ENCODE assay signal across 15 mouse cellular contexts in genomic region chr9:122339972-122340371, GRCm38 (mm10).
"Had no signal": no experiment of that assay in that cellular context is flagged by ENCODE, and none has a peak within 500 bp of the region (broad histone marks: within the 10 kb centered on the region; RNA-seq: fewer than 3 reads in every experiment).

No protein-coding gene starts in this region.

- H3K9ac ChIP-seq: lung, embryonic 14.5 days; midbrain, embryonic 12.5 days; neural tube, embryonic 12.5 days; stomach, embryonic 15.5 days had no signal

- H3K4me1 ChIP-seq: stomach, embryonic 15.5 days had no signal

- H3K4me3 ChIP-seq: midbrain, embryonic 10.5 days; midbrain, embryonic 12.5 days; neural tube, embryonic 12.5 days; stomach, embryonic 15.5 days had no signal

- H3K36me3 ChIP-seq: midbrain, embryonic 10.5 days; midbrain, embryonic 12.5 days; neural tube, embryonic 12.5 days; stomach, embryonic 15.5 days had no signal

- ATAC-seq: midbrain, embryonic 16.5 days had no signal

- H3K9me3 ChIP-seq: midbrain, embryonic 10.5 days; midbrain, embryonic 12.5 days; neural tube, embryonic 12.5 days; stomach, embryonic 15.5 days had no signal

- H3K27me3 ChIP-seq: midbrain, embryonic 12.5 days; neural tube, embryonic 12.5 days; stomach, embryonic 15.5 days had no signal

- H3K4me2 ChIP-seq: lung, embryonic 14.5 days; midbrain, embryonic 12.5 days; neural tube, embryonic 12.5 days; stomach, embryonic 15.5 days had no signal

- DNase-seq: lung, adult 18-20 months; lung, embryonic 14.5 days; lung, postnatal 10 days; lung, postnatal 4 days; midbrain, embryonic 14.5 days; right cerebral cortex, postnatal 14 days; thymus, adult 2 months; thymus, postnatal 25 days; thymus, postnatal 4 days had no signal

- H3K27ac ChIP-seq: midbrain, embryonic 10.5 days; midbrain, embryonic 12.5 days; neural tube, embryonic 12.5 days; stomach, embryonic 15.5 days; stomach, postnatal 0 days had no signal
